Mouse (Mus musculus) embryonic facial prominence, embryonic 11.5 days (tissue): ENCODE data around the gene Celf5. TPM values are rescaled to one million over a fixed set of nuclear protein-coding genes. Genes with fewer than 3 reads are reported as not detected.

ENCODE experiments used
- ATAC-seq: fragments of 200-750 bp; cut with Nextera tagmentation; replicated peaks from 2 replicates; pipeline ENCODE4 v1.8.0; 2017; ENCODE audit warnings: low read depth; ENCODE audit not compliant: insufficient number of reproducible peaks, low FRiP score, low TSS enrichment
- DNase-seq: peaks from one replicate; pipeline ENCODE4 v3.0.0-alpha.2; 2015; ENCODE audit warnings: low spot score
- H3K27ac ChIP-seq: fragments of 300-500 bp; sonication (generic); replicated peaks from 2 replicates; pipeline ENCODE4 v1.5.1; 2014; ENCODE audit warnings: mild to moderate bottlenecking, low read depth, low read length, control low read depth
- H3K27me3 ChIP-seq: fragments of 300-500 bp; sonication (generic); 2 replicates; pipeline ENCODE4 v1.6.1; 2014; ENCODE audit warnings: mild to moderate bottlenecking, low read length, moderate library complexity, mixed read lengths; ENCODE audit not compliant: control insufficient read depth, insufficient read depth
- H3K36me3 ChIP-seq: fragments of 300-500 bp; sonication (generic); replicated peaks from 2 replicates; pipeline ENCODE4 v1.6.1; 2014; ENCODE audit warnings: low read depth, mild to moderate bottlenecking, low read length, moderate library complexity, mixed read lengths; ENCODE audit not compliant: control insufficient read depth, insufficient read depth
- H3K4me1 ChIP-seq: fragments of 300-500 bp; sonication (generic); 2 replicates; pipeline ENCODE4 v1.6.1; 2014; ENCODE audit warnings: low read length, mixed read lengths; ENCODE audit not compliant: control insufficient read depth, insufficient read depth
- H3K4me2 ChIP-seq: fragments of 300-500 bp; sonication (generic); 2 replicates; pipeline ENCODE4 v1.6.1; 2014; ENCODE audit warnings: low read depth, mild to moderate bottlenecking, control low read depth, low read length, moderate library complexity
- H3K4me3 ChIP-seq: fragments of 300-500 bp; sonication (generic); 2 replicates; pipeline ENCODE4 v1.5.1; 2014; ENCODE audit warnings: low read depth, low read length, control low read depth
- H3K9ac ChIP-seq: fragments of 300-500 bp; sonication (generic); replicated peaks from 2 replicates; pipeline ENCODE4 v1.6.1; 2014; ENCODE audit warnings: mild to moderate bottlenecking, control low read depth, low read length
- H3K9me3 ChIP-seq: fragments of 300-500 bp; sonication (generic); replicated peaks from 2 replicates; pipeline ENCODE4 v1.6.1; 2016; ENCODE audit warnings: mild to moderate bottlenecking, low read length, inconsistent platforms, mixed read lengths; ENCODE audit not compliant: control insufficient read depth
- WGBS: fragments of 180-500 bp; shearing (Covaris S2); extraction: QIAGEN DNeasy Blood & Tissue Kit; methylation state at CpG from one replicate; pipeline ENCODE4 v1.1.7; 2014; 5-methylcytosine and 5-hydroxymethylcytosine counted together
- polyA plus RNA-seq: library from polyadenylated mRNA; unstranded; fragments of >200 nt; fragmentation: Nextera tagmentation; extraction: Ambion mirVana; gene quantifications from 2 replicates; pipeline ENCODE4 v1.2.1, GENCODE M21; 2014

The Celf5 gene
- polyA plus RNA-seq, 1 experiment from 2014 or later: 2.5 TPM

DNA sequence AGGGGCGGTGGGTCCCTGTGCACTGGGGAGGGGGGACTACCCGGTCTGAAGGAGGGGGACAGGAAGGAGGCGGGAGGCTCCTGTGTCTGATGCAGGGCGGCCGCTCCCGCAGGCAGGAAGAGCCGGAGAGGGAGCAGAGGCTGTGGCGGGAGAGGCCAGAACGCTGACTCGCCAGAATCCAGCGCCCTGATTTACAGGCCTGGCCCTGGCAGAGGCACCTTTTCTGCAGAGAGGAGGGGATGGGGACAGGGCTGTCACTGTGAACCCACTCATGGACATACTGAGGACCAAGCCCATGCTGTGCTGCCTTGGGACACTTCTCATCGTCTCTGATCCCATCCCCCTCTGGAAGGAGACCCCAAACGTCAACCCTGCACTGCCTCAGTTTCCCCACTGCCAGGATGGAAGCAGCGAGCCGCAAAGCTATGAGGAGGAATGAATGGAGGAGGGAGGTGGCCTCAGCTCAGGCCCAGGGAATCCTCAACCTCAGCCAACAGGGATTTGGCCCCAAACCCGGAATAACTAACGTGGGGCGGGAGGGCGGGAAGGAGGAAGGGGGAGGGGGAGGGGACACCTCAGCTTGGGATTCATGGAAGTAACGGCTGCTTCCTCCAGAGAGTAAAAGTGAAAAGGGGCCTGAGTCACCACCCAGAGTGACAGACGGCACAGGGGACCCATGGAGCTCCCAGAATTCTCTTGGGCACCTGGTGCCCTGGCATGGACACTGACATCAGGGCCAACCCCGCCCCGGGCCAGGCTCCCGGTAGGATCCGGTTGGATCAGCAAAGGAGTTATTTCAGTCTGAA lies 58.1 kb downstream of the Celf5 start:
- peaks cover 31% of the 10 kb centered on the region for H3K27me3 ChIP-seq
- H3K9me3 ChIP-seq: no peaks in the 10 kb centered on the region
- peak overlapping the region; percentile 23; the same call in 1 of the 2 replicates for H3K4me2 ChIP-seq
- no peak overlapping the region for H3K9ac ChIP-seq
- peaks cover 6% of the 10 kb centered on the region for H3K4me1 ChIP-seq
- WGBS: 4% methylated on average over 25 of the region's 25 CpGs
- H3K36me3 ChIP-seq: no peaks in the 10 kb centered on the region
- ATAC-seq: no peak
- H3K4me3 ChIP-seq: no peak overlapping the region
- no peak overlapping the region for H3K27ac ChIP-seq
- no peak for DNase-seq

DNA sequence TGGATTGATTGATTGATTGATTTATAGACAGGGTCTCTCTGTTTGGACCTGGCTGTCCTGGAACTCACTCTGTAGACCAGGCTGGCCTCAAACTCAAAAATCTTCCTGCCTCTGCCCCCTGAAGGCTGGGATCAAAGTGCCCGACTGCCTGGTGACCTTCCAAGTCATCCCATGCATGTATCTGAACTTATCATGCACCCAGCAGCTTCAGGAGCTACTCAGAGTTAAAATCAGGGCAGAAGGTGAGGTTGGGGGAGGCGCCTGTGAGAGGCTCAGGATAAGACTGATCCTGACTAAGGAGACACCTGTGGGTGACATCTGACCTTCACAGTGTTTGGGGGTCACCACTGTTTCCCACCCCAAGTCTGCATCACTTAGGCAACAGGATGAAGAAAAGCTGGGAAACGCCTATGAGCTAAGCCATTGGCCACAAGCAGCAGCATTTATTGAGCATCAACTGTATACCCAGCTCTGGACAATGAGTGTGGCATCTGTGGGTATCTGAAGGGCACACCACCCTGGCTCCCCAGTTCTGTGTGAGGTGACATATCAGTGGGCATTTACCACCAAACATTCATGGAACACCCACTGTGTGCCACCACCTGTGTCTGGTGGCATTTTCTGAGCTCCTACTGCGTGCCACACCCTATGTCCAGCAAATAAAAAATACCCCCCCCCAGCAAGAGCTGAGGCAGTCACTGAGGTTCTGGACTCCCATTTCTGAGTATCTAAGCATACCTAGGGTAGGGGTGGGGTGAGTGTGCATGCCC lies 58.8 kb downstream of the Celf5 start:
- 64% methylated on average over 4 of the region's 4 CpGs for WGBS
- H3K4me3 ChIP-seq: no peak overlapping the region
- no peak for ATAC-seq

DNA sequence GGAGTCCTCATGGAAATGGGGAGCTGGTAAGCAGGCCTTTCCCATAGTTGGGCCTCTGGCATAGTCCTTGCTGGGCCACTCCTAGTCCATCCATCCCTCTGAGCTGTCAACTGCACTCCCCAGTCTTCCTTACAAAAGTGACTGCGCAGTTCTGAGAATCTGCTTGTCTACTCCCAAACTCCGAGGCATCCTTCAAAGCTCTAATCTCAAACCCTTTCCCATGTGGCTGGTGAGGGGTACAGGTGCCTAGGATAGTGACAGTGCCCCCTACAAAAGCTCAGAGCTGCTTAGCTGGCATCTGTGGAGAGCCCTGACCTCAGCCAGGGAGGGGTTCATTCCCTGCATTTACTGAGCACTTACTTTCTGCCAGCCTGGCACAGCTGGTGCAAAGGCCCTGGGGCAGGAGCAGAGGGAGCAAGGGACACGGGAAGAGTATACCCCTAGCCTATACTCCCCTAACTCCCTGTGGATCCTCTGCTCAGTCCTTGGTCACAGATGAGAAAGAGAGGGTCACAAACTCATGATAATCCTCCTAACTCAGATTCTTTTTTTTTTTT lies 59.8 kb downstream of the Celf5 start:
- 74% methylated on average over 3 of the region's 3 CpGs for WGBS
- DNase-seq (no peak), ATAC-seq (no peak)
- peaks cover 26% of the 10 kb centered on the region for H3K27me3 ChIP-seq
- no peaks in the 10 kb centered on the region for H3K9me3 ChIP-seq
- no peak overlapping the region for H3K4me2 ChIP-seq
- H3K27ac ChIP-seq: no peak overlapping the region
- peaks cover 6% of the 10 kb centered on the region; the same call in 1 of the 2 replicates for H3K4me1 ChIP-seq
- no peaks in the 10 kb centered on the region for H3K36me3 ChIP-seq
- no peak overlapping the region for H3K9ac ChIP-seq
- no peak overlapping the region for H3K4me3 ChIP-seq

More for the DNA sequence above, 58.8 kb downstream of the Celf5 start:
- peaks cover 31% of the 10 kb centered on the region for H3K27me3 ChIP-seq
- H3K4me1 ChIP-seq: peaks cover 6% of the 10 kb centered on the region; the same call in 1 of the 2 replicates
- H3K4me2 ChIP-seq: no peak overlapping the region
- no peaks in the 10 kb centered on the region for H3K36me3 ChIP-seq
- DNase-seq: no peak
- H3K9ac ChIP-seq: no peak overlapping the region
- no peak overlapping the region for H3K27ac ChIP-seq
- no peaks in the 10 kb centered on the region for H3K9me3 ChIP-seq

DNA sequence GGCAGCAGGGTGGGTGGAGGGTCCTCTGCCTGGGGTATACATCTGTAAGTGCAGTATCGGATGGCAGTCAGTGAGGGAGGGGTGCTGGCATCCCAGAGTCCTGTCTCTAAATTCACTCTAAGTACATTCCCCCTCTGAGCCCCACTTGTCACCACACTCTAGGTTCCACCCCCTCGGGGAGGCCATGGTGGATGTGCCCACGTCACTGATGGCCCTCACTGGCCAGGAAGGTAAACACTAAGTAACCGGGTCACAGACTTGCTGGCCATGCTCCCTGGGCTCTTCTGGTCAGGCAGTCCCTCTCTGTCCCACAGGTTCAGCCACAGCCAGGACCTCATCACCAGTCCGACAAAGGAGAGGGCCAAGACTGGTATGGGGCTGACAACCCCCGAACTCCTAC lies 60.3 kb downstream of the Celf5 start:
- H3K27ac ChIP-seq: no peak overlapping the region
- H3K36me3 ChIP-seq: no peaks in the 10 kb centered on the region
- no peak overlapping the region for H3K4me3 ChIP-seq
- no peak for DNase-seq
- no peak for ATAC-seq
- H3K4me1 ChIP-seq: peaks cover 8% of the 10 kb centered on the region
- 80% methylated on average over 6 of the region's 6 CpGs for WGBS
- no peak overlapping the region for H3K9ac ChIP-seq
- peaks cover 20% of the 10 kb centered on the region for H3K27me3 ChIP-seq
- H3K4me2 ChIP-seq: no peak overlapping the region
- no peaks in the 10 kb centered on the region for H3K9me3 ChIP-seq

DNA sequence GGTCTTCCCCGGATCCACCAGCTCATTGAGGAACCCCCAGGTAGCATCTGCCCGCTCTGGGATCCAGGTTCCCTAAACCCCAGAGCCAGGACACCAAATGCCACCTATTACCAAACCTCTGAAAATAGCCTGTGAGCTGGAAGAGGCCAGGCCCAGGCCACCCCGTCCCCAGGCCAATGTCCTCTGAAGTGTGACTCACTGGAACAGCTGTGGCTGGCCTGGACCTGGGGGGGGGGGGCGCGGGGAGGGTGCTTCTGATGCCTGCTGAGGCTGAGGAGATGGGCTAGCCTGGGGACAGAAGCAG lies 60.8 kb downstream of the Celf5 start:
- no peak for ATAC-seq
- no peak overlapping the region for H3K4me2 ChIP-seq
- H3K9me3 ChIP-seq: no peaks in the 10 kb centered on the region
- H3K27me3 ChIP-seq: peaks cover 16% of the 10 kb centered on the region
- no peak overlapping the region for H3K27ac ChIP-seq
- no peak overlapping the region for H3K4me3 ChIP-seq
- 82% methylated on average over 5 of the region's 5 CpGs for WGBS
- no peak overlapping the region for H3K9ac ChIP-seq
- no peak for DNase-seq
- H3K36me3 ChIP-seq: no peaks in the 10 kb centered on the region
- peaks cover 10% of the 10 kb centered on the region for H3K4me1 ChIP-seq

DNA sequence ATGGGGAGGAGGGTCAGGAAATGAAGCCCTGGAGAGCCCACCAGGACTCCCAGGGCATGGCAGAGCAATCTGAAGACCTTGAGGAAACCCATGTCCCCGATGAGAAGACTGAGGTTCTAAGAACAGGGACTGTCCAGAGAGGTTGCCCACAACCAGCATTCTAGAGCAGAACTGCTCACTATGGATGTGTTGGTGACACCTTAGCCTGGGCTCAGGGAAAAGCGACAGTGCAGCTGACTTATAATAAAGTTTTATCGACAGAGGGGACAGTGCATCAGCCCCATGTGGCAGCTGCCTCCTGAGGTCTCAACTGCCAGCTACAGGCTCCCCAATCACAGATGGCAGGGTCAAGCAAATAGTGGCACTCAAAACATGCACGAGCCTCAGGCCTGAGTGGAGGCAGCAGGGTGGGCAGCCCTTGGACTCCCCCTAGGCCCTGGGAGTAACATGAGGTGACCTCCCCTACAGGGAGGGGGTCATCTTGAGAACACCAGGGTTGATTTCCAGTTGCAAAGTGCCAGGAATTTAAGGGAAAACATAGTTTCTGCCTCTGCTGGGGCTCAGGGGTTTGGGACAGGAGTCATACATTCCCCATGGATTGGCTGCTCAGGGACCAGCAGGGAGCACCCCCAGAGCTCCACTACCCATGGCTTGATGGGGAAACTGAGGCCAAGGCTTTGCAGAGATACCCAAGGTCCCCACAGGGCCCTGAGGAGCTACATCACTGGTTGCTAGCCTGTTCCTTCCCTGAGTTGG lies 61.3 kb downstream of the Celf5 start:
- ATAC-seq: no peak
- H3K36me3 ChIP-seq: no peaks in the 10 kb centered on the region
- peaks cover 13% of the 10 kb centered on the region for H3K27me3 ChIP-seq
- WGBS: 72% methylated on average over 4 of the region's 4 CpGs
- no peak overlapping the region for H3K4me3 ChIP-seq
- H3K4me2 ChIP-seq: no peak overlapping the region
- no peak overlapping the region for H3K27ac ChIP-seq
- no peak overlapping the region for H3K9ac ChIP-seq
- H3K9me3 ChIP-seq: no peaks in the 10 kb centered on the region
- peaks cover 5% of the 10 kb centered on the region for H3K4me1 ChIP-seq
- no peak for DNase-seq

DNA sequence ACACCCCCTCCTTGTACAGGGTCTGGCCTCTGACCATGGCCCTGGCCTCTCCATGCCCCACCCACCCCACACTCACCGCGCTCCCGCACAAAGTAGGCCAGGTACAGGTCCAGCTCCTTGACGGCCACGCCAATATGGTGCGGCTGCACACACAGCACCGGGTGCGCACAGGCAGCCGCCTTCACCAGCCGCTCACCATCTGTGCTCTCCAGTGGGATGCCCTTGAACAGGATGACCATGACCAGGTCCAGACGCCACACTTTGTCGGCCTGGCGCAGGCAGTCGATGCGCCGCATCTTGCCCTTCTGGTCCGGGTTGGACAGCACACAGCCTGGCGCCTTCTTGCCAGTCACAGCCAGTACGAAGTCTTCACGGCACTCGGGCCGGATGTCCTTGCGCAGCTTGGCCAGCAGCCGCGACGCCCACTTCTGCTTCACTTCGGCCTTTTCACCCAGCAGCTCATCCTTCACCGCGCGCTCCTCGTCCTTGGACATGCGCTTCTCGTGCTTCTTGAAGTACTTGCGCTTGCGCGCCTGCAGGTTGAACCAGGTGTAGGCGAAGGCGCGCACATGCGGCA lies 62.2 kb downstream of the Celf5 start:
- peaks cover 5% of the 10 kb centered on the region for H3K27me3 ChIP-seq
- no peaks in the 10 kb centered on the region for H3K36me3 ChIP-seq

More for the DNA sequence above, 62.2 kb downstream of the Celf5 start:
- ATAC-seq: no peak
- Histone ChIP-seq H3K27ac (no peak overlapping the region), H3K4me3 (no peak overlapping the region), H3K4me1 (peaks cover 5% of the 10 kb centered on the region), H3K9ac (no peak overlapping the region), H3K4me2 (no peak overlapping the region), H3K9me3 (no peaks in the 10 kb centered on the region)
- WGBS: 86% methylated on average over 40 of the region's 40 CpGs
- no peak for DNase-seq
